Mouse (Mus musculus): ENCODE measurements at regions not wholly inside any gene's neighbourhood (a gene's known extent, or its start where the extent isn't known, plus 50 kb on each side); places are given as distances from the start of the nearest gene placed in this dataset.

GRCm38 (mm10) chr12:60175750-60176149, 956.2 kb upstream of the Fbxo33 start:
- TF ChIP-seq CTCF (IDR thresholded peaks at IDR 0.05; ENCODE audit: borderline replicate concordance, extremely low read depth, insufficient read depth, insufficient read length) (no peak), POLR2A (IDR thresholded peaks at IDR 0.05; ENCODE audit: borderline replicate concordance, extremely low read depth, insufficient read depth, insufficient read length, poor library complexity, severe bottlenecking) (no peak)

Measured in brain, embryonic 14.5 days (tissue).